Mouse (Mus musculus) lung, postnatal 10 days (tissue): ENCODE data around the gene Myo18a.

Experiments used
- DNase-seq: peaks from one replicate; pipeline ENCODE4 v3.0.0; 2021

Myo18a gene

DNA sequence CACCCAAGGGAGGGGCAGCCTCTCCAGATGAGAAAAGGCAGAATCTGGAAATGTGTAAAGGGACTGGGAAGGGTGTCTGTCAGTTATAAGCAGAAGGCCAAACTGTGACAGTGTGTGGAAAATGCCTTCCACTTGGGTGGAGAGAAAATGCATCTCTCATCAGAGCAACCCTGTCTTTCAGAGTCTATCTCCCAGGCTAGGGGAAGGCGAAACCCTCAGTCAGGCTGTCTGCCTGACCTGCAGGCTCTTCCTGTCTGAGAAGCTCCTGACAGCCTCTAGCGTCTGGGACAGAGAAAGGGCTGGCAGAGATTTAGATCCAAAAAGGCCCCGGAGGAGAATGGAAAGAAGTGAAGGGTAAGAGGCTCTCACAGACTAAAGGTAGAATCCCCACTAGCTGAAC is 140.7 kb downstream of the Myo18a start:
- DNase-seq, result no peak

DNA sequence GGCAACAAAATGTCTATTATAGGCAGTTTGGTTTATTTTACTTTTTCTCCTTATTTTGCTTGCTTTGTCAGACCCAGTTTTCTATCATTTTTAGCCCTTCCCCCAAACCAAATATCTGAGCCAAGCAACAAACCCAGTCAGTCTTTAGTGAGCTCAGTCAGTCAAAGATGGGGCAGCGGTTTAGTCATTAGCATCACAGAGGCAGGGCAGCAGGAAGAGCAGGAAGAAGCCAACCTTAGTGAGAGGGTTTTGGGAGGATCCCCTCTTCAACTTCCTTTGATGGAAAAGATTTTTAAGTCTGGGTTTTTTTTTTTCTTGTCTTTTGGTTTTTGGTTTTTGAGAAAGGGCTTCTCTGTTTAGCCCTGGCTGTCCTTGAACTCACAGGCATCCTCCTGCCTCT is 141.7 kb downstream of the Myo18a start:
- no peak for DNase-seq

DNA sequence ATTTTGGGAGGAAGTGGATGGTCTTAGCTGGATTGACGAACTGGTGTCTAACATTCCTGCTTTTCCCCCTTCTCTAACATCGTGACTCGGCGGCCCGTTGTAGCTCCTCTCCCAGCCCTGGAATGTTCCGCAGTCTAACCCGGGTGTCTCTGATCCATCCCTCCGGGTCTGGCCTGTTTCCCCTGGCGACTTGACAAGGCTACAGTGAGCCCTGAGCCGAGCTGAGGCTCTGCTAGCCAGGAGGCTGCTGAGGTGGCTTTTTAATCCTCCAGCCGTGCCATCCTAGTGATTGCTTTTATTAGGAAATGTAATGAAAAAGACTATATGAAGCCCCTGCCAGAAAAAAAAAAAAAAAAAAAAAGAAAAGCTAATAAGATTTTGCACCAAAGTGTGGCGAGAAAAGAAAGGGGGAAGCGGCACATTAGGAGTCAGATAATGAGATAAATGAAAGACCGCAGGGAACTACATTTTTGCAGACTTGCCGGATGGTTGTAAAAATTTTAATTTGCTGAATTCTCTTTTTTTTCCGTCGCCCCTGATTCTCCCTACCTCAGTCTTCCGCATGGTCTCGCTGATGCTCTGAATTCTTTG is 143.1 kb downstream of the Myo18a start:
- peak; percentile 52 for DNase-seq

DNA sequence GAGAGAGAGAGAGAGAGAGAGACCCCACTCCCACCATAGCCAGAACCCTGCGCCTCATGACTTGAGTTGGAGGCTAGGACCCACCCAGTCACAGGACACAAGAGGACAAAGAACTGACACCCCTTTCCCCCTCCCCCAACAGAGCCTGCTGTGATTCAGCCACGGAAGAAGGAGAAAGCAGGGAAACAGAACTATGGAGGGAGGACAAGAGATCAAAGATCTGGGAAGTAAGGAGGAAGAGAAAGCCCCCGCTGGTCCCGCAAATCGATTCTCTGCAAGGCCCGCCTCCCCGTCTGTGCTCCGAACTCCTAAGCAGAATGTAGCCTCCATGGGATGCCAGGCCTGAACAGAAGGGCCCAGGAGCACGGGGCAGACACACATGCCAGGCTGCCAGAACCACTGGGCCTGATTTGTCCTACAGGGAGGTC is 143.7 kb downstream of the Myo18a start:
- DNase-seq, result no peak

DNA sequence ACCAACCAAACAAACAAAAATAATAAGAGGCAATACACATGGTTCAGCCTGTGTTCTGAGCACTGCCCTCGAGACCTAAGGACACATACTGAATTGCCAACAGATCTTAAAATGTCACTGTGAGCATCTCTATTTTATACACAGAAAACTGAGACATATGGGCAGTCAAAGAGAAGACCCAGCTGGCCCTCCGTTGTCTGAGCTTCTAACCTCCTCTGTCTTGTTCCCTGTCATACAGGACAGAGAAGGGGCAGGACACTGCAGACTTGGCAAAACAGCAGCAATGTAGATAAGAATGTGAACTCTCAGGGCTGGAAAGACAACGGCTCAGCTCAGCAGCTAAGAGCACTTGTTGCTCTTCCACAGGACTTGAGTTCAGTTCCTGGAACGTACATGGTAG is 145.4 kb downstream of the Myo18a start:
- DNase-seq, result peak; percentile 18

DNA sequence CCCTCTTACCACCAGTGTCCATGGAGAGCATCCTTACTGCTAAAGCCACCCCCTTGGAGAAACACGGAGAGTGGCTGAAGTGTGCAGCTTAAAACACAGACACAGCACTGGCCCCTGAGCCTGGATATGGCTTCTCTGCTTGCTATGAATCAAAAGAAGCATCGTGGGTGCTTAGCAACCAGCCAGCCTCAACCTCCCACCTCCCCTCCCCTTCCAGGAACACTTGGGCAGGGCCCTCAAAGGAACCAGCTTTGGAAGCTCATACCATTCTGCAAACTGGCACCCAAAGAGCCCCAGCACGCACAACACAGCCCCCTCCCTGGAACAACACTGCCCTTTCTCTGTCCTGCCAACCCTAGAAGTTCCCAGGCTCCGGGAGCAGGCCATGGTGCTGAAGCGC is 146.3 kb downstream of the Myo18a start:
- DNase-seq, result no peak

DNA sequence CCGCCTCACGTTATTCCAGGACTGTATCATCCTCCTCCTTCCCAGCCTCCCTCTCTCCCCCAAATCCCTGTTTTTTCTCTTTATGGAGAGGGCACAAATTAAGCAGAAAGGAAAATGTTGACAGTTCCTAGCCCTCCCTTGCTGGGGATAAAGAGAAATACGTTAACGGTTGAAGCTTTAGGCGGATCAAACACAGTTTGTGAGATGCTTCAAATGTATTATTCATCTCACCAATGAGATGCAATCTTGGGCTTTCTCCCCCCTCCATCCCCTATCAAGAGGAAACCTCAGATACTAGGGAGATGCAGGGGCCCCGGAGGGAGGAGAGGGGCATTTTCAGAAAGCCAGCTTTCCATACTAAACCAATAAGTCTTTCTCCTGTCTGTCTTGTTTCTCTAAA is 146.7 kb downstream of the Myo18a start:
- no peak for DNase-seq

DNA sequence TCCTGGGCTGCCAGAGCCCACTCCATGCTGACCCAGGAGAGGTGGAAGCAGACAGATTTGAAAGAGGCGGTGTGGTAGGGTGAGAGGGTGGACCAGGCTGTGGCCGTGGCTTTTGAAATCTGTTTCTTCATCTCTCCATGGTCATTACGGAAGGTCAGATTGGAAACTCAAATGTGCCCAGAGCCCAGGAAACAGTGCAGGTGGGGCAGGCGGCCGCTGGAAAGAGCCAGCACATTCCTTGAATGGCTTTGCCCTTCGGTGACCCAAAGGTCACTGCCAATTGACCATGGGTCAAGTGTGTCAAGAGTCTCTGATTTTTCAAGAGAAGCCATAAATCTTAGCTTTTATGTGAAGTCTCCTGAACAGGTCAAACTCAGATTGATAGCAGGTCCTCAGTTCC is 150.5 kb downstream of the Myo18a start:
- DNase-seq, result no peak

DNA sequence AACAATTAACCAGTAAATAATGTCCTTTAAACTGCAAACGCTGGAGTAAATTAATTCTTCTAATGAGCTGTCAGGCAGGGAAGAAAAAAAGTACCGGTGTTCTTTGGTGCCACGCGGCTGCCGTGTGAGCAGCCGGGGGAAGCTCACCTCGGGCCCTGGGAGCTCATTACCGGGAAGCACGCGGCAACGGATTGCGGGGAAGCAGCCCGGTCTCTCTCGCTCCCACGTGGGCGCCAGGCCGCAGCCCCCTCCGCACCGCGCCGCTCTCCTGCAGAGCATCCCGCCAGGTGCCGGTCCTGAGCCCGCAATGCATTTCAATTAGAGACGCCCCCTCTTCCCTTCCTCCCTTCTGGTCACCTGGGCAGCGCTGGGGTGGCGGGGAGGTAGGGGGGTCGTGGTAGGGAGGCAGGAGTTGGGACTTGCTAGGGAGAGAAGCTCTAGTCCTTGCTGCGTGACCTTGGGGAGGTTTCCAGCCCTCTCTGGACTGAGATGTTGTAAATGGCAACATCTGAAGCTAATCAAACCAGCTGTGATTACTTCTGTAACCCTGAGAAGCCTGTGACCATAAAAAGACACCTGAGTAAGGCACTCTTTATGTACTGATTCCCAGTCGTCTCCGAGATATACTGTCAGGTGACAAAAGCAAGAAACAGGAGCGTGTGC is 151.7 kb downstream of the Myo18a start:
- no peak for DNase-seq
